Mouse (Mus musculus) c-Kit-positive CD71-negative TER-119-negative erythroid progenitor cells, embryonic 14.5 days (primary cell): ENCODE measurements at regions not wholly inside any gene's neighbourhood (a gene's known extent, or its start where the extent isn't known, plus 50 kb on each side); places are given as distances from the start of the nearest gene placed in this dataset.

Experiments
- DNase-seq: peaks from one replicate; pipeline ENCODE4 v3.0.0-alpha.2; 2013; ENCODE audit warnings: low read depth

DNA sequence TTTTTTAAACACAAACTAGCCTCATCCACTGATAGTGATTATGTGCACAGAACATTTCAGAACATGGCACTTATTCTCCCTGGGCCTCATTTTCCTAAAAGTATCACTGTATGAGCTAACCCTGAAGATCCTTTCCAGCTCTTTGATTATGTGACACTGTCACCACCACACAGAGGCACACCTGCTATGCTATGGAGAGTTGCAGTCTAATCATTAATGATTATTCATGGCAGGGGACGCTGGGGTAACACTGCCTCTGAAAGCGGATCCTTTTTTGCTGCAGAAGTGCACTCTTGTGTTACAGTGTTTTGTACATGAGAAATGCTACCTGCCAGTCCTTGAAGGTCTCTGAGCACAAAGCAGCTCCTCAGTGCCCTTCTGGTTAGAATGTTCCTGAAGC lies 615.3 kb upstream of the Fbxo33 start:
- DNase-seq: no peak

DNA sequence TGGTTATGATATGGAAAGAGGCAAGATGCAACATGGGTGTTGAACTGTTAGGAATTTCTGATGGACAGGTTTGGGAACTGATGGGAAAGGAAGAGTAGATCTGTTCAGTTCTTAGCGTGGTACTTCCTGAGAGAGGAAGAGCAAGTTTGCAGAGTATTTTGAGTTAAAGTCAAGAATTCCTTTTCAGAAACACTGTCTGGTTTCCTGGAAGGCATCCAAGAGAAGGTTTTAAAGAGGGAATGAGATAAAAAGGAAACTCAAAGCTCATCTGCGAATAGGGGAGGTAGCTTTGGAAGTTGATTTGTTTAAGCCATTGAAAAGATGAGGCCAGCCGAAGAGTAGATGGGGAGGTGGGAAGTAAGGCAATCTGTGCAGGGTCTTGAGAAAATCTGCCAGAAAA lies 603.4 kb upstream of the Fbxo33 start:
- DNase-seq: no peak

DNA sequence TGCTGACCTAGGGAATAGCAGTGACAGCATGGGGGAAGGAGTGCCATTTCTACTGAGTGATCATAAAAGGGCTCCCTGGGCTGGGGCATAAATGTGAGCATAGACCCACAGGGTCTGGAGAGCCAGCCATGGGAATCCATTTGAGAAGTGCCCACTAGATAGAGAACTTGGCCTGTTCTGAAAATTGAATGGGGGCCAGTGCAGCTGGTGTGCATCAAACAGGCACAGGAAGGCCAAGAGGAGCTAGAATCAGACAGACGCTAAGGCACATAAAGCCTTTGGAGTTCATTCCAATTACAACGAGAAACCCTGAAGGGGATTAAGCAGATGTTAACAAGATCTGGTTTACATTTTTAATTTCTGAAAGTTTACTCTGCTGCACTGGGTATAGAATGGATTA lies 602.9 kb upstream of the Fbxo33 start:
- no peak for DNase-seq

DNA sequence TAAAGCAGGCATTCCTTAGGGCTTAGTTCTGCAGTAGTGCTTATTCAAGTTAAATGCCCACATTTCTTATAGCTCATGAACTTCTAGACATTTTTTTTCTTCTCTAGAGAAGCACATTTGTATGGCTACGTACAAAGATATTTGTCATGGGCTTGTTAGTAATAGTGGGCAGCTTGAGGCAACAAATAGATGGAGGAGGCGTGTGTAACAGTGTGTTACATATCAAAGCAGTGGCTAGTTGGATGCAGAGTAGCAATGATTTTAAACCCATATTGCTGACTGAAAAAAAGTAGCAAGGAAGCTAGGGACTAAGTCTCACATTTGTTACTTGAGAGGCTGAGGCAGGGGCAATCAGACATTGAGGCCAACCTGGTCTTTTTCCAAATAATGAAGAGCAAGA lies 602.2 kb upstream of the Fbxo33 start:
- DNase-seq: no peak

DNA sequence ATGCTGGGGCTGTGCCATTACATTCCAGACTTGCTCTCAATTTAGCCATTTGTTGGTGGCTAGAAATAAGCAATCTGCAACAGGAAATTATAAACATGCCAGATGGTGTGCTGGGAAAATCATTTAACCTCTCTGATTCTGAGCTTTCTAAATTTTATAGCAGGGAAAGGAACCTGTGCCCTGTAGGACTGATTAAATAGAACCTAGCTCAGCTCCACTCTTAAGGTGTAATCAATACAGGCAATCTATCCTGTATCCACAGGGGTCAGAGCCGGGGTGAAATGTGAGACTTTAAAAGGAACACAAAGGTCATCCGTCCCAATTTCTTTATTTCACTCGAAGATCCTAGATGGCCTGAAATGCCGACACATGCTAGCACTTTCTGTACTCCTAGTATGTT lies 596.4 kb upstream of the Fbxo33 start:
- no peak for DNase-seq

DNA sequence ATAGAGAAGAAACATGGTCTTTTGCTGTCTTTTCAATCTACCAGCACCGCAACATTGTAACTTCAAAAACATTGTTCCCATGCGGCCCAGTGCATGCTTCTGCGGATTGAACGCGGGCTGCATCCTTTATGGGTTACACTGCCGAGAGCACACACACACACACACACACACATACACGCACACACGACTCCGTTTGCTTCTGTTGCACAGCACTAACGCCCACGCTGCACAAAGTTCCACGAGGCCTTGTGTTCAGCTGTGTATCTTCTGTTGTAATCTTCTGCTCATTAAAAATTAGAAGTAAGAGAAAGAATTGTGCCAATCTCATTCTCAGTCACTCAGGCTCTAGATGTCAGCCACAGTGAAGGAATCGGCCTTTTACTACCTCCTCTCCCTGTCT lies 594.8 kb upstream of the Fbxo33 start:
- no peak for DNase-seq

DNA sequence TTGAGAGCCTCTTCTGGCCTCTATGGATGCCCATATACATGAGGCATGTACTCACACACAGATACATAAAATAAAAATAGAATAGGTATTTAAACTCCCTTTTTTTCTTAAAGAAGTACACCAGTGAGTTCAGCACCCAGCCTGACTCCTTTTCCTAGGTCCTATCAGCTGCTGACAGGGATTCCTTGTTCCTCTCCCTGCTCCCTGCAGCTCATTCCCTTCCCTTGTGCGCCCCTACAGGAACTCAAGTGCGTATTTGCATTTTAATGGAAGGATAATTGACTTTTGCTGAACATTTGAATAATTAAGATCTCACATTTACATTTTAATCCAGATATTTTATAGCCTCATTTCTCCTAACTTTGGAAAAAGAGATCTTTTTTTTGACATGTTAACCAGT lies 589.7 kb upstream of the Fbxo33 start:
- DNase-seq: no peak

DNA sequence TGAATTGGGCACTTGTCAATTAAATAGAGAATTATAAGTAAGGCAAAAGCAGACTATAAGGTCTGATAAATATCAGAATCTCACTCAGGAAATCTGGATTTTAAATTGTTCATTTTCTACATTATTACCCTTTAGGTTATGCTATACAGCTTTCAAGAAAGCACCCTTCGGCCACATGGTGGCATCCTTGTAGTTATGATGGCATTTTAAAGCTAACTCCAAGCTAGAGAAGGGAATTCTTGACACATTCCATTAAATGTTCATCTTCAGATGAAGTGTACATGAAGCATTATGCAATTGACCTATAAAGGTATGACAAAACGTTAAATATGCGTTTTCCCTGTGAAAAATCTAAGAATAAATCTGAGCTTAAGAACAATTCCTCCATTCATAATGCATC lies 578.5 kb upstream of the Fbxo33 start:
- no peak for DNase-seq

DNA sequence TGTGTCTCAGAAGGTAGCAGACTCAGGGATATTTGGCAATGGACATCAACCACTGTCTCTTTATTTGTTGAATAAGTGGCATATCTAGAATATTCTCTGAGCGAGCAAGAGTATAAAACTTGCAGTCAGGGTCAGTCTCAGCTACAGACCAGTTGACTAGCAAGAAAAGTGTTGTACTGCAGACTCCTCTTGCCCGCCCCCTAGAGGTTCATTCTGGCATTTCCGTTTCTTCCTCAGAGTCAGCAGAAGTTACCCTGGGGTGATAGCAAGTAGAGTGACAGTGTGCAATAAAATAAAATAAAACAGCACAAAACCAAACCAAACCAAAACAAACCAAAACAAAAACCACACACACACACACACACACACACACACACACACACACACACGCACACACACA lies 571.9 kb upstream of the Fbxo33 start:
- DNase-seq: peak; percentile 1

DNA sequence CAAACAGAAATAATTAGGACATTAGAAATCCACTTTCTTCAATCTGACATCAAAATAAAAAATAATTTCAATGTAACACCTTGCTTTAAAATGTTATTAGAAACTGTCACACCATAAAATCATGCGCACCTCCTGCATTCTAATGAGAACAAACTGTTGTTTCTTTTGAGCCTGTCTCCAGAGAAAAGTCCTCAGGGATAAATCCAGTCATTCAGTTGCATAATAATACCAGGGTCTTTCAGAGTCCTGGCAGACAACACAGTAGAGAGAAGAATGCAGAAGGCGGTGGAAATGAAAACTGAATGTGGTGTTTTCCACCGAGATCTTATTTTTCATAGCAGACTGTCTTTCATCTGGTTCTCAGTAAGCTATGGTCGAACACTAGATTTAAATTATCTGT lies 567.3 kb upstream of the Fbxo33 start:
- DNase-seq: no peak

DNA sequence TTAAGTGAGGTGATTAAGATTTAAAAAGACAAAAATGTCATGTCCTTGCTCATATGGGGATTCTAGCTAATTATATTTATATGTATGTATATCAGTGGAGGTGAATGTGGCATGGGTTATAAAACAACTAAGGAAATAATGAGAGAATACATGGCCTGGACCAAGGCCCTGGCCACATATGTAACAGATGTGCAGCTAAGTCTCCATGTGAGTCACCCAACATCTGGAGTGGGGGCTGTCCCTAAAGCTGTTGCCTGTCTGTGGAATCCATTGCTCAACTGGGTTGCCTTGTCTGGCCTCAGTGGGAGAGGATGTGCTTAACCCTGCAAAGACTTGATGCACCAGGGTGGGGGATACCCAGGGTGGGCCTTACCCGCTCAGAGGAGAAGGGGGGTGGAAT lies 551.5 kb upstream of the Fbxo33 start:
- no peak for DNase-seq

DNA sequence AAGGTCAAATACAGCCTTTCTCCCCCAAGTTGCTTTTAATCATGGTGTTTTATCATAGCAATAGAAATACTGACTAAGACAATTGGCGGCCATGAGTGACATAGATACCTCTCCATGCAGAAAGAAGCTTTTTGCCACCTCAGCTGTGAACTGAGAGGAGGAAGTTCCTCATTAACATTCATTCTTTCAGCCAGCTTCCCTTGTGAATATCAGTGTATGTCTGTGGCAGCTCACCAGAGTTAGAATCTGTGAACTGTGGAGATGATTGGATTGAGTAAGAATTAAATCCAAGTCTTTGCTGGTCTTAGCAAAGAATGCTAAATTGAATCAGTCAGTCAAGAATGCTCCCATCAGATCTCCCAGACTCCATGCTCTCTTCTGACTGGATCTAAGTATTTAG lies 542.7 kb upstream of the Fbxo33 start:
- no peak for DNase-seq

DNA sequence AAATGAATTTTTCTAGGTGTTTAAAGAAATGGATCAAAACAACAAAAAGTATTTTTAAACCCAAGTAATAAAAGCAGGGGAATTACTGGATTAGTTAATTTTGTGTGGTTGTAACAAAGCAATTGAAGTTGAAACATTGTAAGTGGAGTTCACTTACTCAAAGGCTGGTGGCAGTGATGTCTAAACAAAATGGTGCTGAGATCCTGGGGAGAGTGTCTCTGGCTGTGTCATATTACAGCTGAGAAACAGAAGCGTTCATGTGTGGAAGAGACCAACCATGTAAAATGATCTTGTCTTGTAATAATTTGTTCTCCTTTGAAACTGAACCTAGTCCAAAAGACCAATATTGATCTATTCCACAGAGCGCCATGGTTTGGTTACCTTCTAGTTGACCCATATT lies 525.2 kb upstream of the Fbxo33 start:
- no peak for DNase-seq

DNA sequence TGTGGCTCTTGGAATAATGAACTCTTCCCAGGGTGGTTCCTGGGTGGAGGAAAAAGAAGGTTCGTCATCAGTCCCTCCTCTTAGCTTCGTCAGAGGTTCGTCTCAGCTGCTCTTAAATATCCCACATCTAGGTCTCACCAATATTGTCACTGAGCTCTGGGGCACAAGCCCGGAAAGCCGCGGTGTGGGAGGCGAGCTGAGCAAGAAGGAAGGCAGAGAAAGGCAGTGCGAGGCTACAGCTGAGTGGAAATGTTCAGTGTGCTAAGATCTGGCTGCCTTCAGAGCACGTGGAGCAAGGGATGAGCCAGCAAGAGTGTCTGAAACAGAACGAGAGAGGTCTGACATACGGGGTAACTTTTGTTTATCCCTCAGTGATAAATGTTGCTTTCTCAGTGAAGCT lies 523.7 kb upstream of the Fbxo33 start:
- DNase-seq: no peak

DNA sequence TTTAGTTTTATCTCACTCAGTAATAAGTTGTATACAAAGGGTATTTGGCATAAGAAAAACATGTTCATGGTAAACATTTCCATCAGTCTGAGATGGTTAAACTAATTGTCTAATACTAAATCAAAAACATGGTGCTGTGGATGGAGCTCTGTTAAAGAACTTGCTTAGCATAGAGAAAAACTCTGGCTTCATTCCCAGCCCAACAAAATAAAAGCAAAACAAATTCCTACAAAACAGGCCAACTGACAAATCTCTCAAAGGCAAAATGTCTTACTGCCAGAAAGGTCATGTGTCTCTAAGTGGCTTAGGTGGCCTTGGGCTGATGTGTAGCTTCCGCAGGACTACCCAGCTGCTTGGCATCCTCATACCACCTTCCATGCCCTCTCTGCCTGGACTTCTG lies 505.4 kb upstream of the Fbxo33 start:
- DNase-seq: no peak

DNA sequence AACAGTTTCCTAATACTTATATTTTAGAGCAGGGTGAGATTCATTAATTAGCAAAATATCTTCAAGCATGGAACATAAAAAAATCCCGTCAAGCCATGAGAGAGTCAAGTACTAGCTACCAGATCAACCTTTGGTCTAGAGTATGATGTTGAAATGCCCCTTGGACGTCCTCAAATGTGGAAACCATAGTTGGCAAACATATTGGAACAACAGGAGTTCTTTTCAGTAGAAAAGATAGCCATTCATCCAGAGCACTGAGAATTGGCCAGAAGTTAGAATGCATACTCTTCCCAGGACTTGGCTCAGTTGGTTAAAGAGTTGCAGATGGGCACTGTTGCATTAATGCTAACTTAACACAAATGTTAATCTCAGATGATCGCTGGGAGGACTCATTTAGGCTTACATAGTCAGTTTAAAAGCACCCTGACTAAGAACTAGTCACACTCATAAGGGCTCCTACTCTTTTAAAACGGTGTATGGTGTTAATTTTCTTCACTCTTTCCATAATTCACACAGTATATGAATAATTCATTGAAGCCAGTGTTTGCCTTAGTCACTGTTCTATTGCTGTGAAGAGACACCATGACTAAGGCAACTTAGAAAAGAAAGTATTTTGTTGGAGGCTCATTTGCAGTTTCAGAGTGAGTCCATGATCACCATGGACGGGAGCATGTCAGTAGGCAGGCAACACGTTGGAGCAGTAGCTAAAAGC lies 503.1 kb upstream of the Fbxo33 start:
- DNase-seq: no peak

DNA sequence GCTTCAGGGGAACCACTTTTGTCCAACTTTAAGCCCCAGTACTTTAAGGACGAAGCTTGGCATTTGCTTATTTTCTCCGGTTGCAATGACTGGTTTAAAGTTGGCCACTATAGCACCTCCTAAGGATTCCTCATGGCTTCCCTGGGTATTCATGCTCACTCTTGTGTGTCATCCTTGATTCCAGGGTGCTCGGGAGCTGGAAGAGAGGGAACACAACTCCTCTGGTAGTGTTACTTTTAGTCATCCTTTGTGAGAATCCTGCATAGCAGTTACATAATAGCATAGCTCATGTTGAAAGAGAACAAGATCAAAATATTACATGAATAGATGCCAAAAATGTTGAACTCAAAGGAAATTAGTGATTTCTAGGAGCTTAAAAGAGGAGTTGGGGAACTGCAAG lies 493.7 kb upstream of the Fbxo33 start:
- DNase-seq: no peak

DNA sequence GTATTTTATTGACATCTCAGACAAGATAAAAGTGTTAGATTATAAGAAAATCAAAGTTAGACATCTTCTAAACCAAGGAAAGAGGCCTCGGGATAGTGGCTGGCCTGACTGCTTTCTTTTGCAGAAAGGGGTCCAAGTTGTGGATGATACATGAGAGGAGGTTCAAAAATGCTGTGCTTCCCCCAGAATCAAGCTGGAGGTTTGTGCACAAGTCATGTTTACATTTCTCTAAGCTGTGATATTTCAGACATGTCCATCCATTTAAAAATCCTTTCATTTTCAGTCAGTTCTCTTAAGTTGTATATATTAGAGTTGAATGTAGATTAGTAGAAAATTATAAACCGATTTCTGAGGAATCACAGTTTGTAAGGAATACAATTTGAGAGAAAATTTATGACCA lies 463.7 kb upstream of the Fbxo33 start:
- DNase-seq: no peak

DNA sequence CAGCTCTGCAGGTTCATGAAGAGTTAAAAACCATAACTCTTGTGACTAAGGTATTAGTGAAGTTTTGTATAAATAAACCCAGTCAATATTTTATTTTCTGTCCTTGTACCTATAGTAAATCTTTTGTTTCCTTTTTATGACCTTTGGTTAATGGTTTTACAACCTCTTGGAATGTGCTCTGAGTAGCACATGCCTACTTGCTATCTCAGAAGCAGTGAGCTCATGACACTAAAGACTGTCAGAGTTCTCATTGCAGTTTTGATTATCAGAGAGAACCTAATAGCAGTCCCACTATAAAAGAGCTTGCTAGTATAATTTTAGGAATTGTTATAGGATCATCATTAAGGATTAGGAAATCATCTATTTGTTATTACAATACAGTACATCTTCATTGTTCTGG lies 443.6 kb upstream of the Fbxo33 start:
- no peak for DNase-seq

DNA sequence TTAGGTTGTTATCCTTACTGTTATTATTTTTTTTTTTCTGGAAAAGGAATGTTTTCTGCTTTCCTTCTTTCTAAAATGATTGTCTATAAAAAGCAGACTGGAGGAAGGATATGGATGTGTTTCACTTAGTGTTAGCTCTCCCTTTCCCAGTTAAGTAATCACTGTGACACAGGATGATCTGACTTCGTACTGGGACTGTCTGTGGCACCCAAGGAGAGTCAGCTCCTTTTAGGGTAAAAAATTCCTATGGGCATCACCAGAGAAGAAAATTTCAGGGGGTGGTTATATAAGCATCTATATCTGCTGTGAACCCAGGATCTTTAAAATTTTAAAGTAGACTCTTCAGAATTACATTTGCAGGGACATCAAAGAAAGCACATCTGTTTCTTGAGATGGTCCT lies 411.2 kb upstream of the Fbxo33 start:
- no peak for DNase-seq

DNA sequence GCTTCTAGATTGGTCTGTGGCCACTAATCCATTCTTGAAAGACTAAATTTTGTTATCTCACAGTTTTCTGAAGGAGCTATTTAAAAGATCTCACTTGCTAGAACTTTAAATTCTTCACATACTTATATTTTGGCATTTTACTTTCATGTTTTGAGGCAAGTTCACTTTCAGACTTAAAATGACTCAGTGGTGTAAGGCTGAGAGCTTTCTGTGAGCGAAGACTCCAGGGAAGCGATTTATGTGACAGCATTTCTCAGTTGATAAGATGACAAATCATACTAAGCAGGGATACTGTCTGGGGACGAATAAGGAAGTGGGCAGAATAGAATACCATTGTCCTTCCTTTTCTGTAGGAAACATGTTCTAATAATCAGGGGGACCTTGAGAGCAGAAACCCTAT lies 403.6 kb upstream of the Fbxo33 start:
- DNase-seq: no peak

DNA sequence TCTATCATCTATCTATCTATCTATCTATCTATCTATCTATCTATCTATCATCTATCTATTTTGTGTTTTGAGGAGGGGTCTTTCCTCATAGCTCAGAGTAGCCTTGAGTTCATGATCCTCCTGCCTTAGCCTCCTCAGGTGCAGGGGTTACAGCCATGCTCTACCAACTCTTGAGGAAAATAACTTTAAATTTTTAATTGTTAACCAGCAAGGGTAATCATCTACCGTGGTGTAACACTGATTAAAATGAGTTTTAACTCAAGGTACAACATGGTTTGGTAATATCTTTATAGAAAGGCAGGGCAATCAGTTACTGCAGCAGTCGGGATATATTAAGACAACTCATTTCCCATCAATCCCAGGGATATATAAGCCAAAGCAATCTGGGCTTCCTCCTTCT lies 401.6 kb upstream of the Fbxo33 start:
- no peak for DNase-seq

DNA sequence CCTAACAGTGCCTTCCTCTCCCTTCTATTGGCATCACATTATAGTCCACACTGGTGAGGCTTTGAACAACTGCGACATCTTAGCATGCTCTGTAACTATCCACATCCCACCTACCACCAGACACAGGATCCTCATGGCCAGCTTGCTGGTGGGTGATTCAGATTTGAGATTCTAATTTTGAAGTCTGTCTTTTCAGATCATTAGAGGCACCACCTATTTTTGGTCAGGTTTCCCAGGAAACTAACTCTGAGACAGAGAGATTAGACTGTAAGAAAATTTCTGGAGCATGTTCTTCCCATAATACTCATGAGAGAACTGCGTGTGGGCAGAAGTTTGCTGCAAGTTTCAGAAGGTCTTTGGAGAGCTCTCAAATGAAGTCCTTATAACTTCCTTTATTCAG lies 400.8 kb upstream of the Fbxo33 start:
- DNase-seq: no peak

DNA sequence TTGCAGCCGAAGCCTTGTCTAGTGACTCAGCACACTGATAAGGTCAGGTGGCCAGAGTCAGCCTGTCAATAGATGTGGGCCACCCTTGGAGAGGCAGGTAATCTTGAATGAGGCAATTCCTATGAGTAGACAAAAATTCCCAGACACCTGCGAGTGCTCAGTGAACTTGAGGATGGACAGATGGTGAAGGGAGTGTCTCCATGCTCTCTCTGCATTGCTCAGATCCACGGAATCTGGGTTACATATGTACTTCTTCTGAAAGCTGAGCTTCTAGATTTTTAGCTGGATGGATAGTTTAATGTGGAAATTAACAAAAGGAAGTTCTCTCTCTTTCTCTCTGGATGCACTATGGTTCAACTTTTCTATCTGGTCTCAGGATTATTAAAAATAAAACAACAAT lies 396.6 kb upstream of the Fbxo33 start:
- DNase-seq: no peak

DNA sequence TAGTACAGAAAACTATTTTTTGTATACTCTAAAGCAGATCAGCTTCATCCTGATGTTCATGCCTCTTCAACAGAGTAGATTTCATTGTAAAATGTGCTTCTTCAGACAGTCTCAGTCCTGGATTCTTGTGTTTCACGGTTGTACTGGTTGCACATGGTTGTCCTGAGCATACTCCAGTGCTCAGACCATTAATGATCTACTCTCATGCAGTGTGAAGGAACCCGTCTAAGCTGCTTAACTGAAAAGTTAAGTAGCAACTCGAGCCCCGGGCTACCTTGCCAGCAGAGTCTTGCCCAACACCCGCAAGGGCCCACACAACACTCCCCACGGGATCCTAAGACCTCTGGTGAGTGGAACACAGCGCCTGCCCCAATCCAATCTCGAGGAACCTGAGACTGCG lies 380.3 kb upstream of the Fbxo33 start:
- DNase-seq: no peak
